Mouse (Mus musculus): ENCODE data around the gene Fam214b. TPM values are rescaled to one million over a fixed set of nuclear protein-coding genes. Genes with fewer than 3 reads are reported as not detected.

Gene Fam214b
- polyA plus RNA-seq, 1 experiment from 2014 or later, result 25.1 TPM

DNA sequence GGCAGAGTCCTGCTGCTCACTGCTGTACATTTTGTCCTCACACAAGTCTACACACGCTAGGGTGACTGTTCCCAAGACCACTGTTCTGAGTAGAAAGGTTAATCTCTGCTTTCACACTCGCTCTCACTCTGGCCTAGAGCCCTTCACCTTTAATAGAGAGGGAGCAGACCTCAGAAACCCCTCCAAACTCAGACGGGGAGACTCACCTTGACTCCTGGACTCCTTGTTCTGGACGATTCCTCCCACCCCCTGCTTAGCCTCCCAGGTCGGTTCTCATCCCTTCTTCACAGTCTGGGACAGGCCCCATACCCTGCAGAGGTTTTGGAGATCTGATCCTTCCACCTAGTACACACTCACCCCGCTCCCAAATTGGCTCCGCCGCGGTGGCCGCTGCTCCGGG is 6.4 kb downstream of the Fam214b start:
- ChIA-PET POLR2A (interaction anchor here (0.6 to 1.4 kb wide), 3 partner anchors 8 to 14 kb away, joined by 3 to 4 read pairs (median 3); partner anchors contain the start of genes Pigo and Stoml2), CTCF (no interaction called here)
- no peak for TF ChIP-seq CTCF (IDR thresholded peaks at IDR 0.05)
- DNase-seq (ENCODE audit: low read depth, low spot score), result no peak
- no peaks in the 10 kb centered on the region for H3K27me3 ChIP-seq
- in situ Hi-C loops (cut with MboI; ENCODE audit: low pct_unique_long_range_greater_than_20kb), result no loop called here
- peak; percentile 14 for ATAC-seq

DNA sequence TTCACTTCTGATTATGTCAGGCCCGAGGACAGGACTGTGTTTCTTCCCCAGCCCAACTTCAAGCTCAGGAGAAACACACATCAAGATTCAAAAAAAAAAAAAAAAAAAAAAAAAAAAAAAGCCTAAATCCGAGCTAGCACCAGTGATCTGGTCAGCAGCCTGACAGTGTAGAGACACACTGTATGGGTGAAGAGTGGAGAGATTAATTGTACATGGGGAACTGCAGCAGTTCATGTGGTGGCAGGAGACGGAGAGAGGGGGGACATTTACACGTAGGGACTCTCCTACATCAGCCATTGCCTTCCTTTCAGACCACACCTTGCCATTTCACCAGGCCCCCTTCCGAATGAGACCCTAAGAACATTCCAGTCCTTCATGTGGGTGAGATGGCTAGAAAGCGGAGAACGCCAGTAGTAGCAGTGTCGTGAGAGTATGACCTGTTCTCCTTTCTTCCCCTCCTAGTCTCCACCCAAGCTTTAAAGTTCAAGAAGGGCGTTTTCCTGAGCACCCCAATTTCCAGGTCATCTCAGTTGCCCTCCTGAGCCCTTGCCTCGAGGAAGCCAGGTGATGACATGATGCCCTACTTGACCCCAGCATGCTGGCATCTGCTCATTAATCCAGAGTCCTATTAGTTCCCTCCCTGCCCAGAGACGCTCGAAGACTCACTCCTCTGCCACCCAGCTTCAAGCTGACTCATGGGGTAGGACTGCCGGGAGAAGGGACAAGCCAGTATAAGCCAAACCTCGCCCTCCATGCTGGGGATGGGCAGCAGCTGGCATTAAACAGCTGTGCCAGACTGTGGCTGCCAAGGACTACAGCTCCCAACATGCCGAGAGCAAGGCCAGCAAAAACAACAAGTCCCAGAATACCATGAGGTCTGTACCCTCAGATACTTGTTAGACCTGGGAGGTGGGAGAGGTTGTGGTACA is 7.2 kb downstream of the Fam214b start:
- TF ChIP-seq CTCF (IDR thresholded peaks at IDR 0.05), result no peak
- H3K27me3 ChIP-seq, result no peaks in the 10 kb centered on the region
- POLR2A ChIA-PET, result interaction anchor here (0.6 to 1.4 kb wide), 5 partner anchors 10 to 419 kb away, joined by 3 to 4 read pairs (median 4); partner anchors contain the start of gene Pigo
- DNase-seq (ENCODE audit: low read depth, low spot score) (no peak), ATAC-seq (peak; percentile 74)
- in situ Hi-C loops (cut with MboI; ENCODE audit: low pct_unique_long_range_greater_than_20kb), result no loop called here
- CTCF ChIA-PET, result no interaction called here

DNA sequence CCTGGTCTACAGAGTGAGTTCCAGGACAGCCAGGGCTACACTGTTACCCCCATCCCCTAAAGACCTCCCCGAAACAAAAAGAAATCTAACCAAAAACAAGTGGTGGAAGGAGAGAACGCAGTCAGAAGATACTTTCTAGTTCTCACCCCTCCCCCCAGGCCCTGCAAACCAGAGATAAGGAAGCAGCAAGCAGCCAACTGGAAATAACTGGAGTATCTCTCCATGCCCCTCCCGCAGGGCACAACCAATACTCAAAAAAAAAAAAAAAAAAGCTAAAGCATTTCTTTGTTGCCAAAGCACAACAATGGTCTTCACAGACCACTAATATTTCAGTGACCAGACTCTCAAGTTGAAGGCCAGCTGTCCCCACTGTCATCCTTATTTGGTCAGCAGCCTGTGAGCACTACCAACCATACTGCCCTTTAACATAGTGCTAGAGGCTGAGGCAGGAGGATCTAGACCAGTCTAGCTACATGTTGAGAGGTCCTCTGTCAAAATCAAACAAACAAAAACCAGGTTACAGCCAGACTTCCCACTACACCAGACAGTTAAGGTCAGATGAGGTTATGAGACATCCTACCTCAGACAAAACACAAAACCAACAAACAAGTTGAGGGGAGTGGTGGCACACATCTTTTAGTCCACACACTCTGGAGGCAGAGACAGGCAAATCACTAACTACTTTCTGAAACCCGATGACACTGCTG is 8.0 kb downstream of the Fam214b start:
- CTCF ChIA-PET, result no interaction called here
- TF ChIP-seq CTCF (IDR thresholded peaks at IDR 0.05), result no peak
- ATAC-seq (no peak), DNase-seq (ENCODE audit: low read depth, low spot score) (no peak)
- no peaks in the 10 kb centered on the region for H3K27me3 ChIP-seq
- in situ Hi-C loops (cut with MboI; ENCODE audit: low pct_unique_long_range_greater_than_20kb), result no loop called here
- POLR2A ChIA-PET, result interaction anchor here (0.6 to 1.4 kb wide), 4 partner anchors 12 to 420 kb away, joined by 3 to 4 read pairs (median 4); partner anchors contain the start of gene Pigo

DNA sequence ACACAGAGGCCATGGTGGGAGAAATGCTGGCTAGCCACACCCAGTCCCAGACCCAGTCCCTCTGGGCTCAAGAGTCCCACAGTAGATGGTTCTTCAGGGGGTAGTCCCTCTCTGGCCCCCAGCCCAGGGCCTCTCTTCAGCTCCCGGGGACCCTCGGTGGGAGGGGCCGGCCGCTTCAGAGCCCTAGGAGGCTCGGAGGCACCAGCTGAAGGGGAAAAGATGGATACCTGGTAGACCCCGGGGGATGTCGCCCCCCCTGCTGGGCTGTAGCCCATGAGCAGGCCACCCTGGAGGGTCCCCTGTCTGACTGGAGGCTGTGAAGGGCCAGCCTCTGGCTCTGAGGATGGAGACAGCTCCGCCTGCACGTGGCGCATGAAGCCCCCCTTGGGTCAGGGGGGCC is 9.7 kb downstream of the Fam214b start:
- no peaks in the 10 kb centered on the region for H3K27me3 ChIP-seq
- ChIA-PET POLR2A (no interaction called here), CTCF (interaction anchor here (0.9 kb wide), 1 partner anchor 11 kb away, joined by 4 read pairs; the partner anchor contains the start of gene Pigo)
- in situ Hi-C loops (cut with MboI; ENCODE audit: low pct_unique_long_range_greater_than_20kb), result no loop called here
- DNase-seq (ENCODE audit: low read depth, low spot score) (no peak), ATAC-seq (no peak)
- TF ChIP-seq CTCF (IDR thresholded peaks at IDR 0.05), result no peak

DNA sequence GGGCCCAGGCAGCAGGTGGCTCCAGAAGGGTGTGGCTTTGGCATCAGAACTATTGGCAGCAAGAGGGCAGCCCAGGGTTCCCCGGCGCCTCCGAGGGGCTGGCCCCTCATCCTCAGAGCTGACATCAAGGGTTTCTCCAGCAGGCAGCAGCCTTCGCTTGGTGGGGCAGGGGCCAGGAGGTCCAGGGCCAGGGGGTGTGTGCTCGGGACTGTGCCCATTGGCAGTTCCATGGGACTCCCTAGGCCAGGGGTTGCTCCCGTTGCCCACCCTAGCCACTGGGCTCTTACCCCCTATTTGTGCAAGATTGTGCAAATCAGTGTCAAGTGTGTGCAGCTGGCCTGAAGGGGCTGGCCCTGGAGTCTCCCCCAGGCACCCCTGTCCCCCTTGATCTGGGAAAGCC is 10.2 kb downstream of the Fam214b start:
- no peak for TF ChIP-seq CTCF (IDR thresholded peaks at IDR 0.05)
- H3K27me3 ChIP-seq, result no peaks in the 10 kb centered on the region
- ChIA-PET POLR2A (no interaction called here), CTCF (interaction anchor here (0.9 kb wide), 1 partner anchor 11 kb away, joined by 4 read pairs; the partner anchor contains the start of gene Pigo)
- DNase-seq (ENCODE audit: low read depth, low spot score) (no peak), ATAC-seq (no peak)
- in situ Hi-C loops (cut with MboI; ENCODE audit: low pct_unique_long_range_greater_than_20kb), result no loop called here

DNA sequence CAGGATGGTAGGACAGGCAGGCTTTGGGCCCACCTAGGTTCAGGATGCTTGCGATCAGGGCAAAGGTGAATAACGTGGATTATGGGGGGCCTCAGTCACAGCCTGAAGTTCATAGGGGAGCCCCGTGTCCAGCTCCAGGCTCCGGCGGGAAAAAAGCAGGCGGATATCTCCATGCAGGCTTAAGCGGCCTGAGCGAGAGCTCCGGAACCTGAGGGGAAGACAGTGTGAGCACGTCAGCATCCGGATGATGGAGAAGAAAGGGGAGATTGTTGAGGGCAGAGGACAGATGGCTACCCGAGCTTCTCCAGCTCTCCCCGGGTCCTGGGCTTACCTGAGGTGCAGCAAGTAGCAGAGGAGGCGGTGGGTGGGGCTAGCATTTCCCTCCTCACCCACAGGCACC is 12.5 kb downstream of the Fam214b start:
- in situ Hi-C loops (cut with MboI; ENCODE audit: low pct_unique_long_range_greater_than_20kb), result no loop called here
- DNase-seq (ENCODE audit: low read depth, low spot score), result no peak
- no peak for TF ChIP-seq CTCF (IDR thresholded peaks at IDR 0.05)
- no peak for ATAC-seq
- ChIA-PET POLR2A (no interaction called here), CTCF (no interaction called here)
- no peaks in the 10 kb centered on the region for H3K27me3 ChIP-seq

DNA sequence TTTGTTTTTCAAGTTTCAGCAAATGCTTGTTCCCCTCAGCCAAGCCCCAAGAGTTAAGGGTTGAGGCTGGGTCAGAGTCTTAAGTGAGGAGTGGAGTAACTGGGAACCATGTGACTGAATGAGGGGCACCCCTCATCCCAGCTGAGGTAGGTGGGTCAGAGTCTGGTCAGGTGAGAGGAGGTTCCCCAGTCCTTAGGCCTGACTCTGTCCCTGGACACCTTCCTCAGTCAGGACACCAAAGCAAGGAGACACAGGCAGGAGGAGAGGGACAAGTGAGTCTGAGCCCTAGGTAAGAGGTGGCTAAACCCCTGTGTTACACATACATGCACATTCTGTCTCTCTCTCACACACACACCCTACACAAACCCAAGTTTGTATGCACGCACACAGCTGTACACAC is 13.5 kb downstream of the Fam214b start:
- ChIA-PET POLR2A (no interaction called here), CTCF (no interaction called here)
- no peak for TF ChIP-seq CTCF (IDR thresholded peaks at IDR 0.05)
- in situ Hi-C loops (cut with MboI; ENCODE audit: low pct_unique_long_range_greater_than_20kb), result no loop called here
- no peak for ATAC-seq
- no peaks in the 10 kb centered on the region for H3K27me3 ChIP-seq
- no peak for DNase-seq (ENCODE audit: low read depth, low spot score)

DNA sequence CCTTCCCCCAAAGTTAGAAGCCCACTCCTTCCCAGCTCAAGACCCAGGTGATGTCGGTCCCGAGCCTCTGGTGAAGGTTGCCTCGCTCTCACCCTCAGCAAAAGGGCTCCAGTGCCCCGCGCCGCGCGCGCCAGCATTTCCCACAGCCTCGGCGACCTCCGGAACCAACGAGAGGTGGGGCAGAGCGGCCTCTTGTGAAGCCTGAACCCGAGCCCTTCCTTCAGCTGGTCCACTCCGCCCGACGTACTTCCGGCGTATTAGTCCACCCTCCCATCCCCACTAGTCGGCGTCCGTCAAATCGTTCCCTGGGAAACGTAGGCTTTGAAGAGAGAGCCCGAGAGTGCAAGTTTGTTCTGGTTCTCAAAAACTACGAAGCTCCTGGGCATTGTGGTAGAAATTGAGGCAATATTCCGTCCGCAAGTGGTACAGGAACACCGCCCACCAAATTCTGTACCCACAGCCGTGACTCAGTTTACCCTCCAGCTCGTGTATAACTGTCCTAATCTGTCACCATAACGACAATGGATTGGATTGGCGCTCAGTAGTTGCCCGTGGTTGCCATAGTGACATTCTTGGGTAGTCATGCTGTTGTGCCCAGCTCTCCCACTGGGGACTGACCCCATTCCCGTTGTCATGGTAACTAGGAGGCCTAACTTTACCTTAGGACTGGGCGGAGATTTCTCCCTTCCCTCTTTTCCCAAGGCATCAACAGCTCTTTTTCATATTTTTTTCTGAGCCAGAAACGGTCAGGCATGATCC is 14.6 kb downstream of the Fam214b start, which contains the start of gene Stoml2:
TSS of gene Stoml2 (minus strand) at position 474 of the 759 bp plus-strand sequence.
- CTCF ChIA-PET, result interaction anchor here (1.0 kb wide), 1 partner anchor 16 kb away, joined by 3 read pairs; no protein-coding TSS in a partner anchor
- H3K27me3 ChIP-seq, result no peaks in the 10 kb centered on the region
- POLR2A ChIA-PET, result interaction anchor here (1.0 kb wide), 3 partner anchors 9 to 21 kb away, joined by 3 to 6 read pairs (median 3); no protein-coding TSS in a partner anchor
- no peak for TF ChIP-seq CTCF (IDR thresholded peaks at IDR 0.05)
- in situ Hi-C loops (cut with MboI; ENCODE audit: low pct_unique_long_range_greater_than_20kb), result no loop called here
- ATAC-seq (peak; percentile 74), DNase-seq (ENCODE audit: low read depth, low spot score) (no peak)

DNA sequence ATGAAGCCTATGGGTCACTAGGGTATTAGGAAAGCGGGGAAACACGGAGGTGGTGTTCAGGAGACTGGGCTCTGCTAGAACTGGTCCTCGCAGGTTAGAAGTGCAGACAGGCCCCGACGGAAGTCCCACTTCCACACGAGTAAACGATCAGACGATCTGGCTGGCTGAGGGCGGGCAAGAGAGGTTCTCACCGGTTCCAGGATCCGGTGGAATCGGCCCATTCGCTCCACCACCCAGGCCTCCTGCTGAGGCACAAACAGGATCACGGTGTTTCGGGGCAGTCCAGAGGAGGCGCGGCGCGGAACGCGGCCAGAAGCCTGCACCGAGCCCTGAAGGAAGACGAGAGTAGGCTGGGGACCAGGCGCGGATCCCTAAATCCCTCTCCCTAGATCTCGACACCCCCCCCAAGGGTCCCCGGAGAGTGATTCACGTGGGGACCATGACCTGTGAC is 15.2 kb downstream of the Fam214b start:
- CTCF ChIA-PET, result no interaction called here
- H3K27me3 ChIP-seq, result no peaks in the 10 kb centered on the region
- in situ Hi-C loops (cut with MboI; ENCODE audit: low pct_unique_long_range_greater_than_20kb), result no loop called here

DNA sequence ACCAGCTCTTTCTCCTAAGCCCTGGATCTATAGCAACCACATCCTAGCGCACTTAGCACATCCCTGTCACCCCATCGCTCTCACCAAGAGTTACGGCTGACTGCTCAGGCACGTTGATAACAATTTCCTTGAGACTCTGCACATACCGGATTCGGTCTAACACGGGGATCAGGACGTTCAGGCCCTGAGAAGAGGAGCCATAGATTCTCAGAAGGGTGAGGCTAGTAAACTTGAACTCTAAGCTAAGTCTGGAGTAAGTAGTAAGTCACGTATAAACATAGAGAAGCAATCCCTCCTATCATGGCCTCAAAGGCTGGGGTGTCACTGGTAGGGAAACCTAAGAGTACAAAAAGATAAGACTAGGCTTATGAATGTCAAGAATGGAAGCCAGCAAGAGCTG is 15.7 kb downstream of the Fam214b start:
- no peak for ATAC-seq
- DNase-seq (ENCODE audit: low read depth, low spot score), result no peak
- no peaks in the 10 kb centered on the region for H3K27me3 ChIP-seq
- ChIA-PET CTCF (no interaction called here), POLR2A (interaction anchor here (1.0 kb wide), 1 partner anchor 10 kb away, joined by 3 read pairs; no protein-coding TSS in a partner anchor)
- in situ Hi-C loops (cut with MboI; ENCODE audit: low pct_unique_long_range_greater_than_20kb), result no loop called here
- no peak for TF ChIP-seq CTCF (IDR thresholded peaks at IDR 0.05)

More for the DNA sequence above, 15.2 kb downstream of the Fam214b start:
- peak; percentile 31 for ATAC-seq
- DNase-seq (ENCODE audit: low read depth, low spot score), result no peak
- POLR2A ChIA-PET, result interaction anchor here (1.0 kb wide), 2 partner anchors 10 to 20 kb away, joined by 3 to 6 read pairs; no protein-coding TSS in a partner anchor
- no peak for TF ChIP-seq CTCF (IDR thresholded peaks at IDR 0.05)
